Mouse (Mus musculus) liver, embryonic 14.5 days (tissue): ENCODE measurements around the gene Glrx3.

Experiments used
- CTCF ChIP-seq: IDR thresholded peaks from 2 replicates; pipeline ENCODE4 v1.5.1; 2016; ENCODE audit warnings: antibody characterized with exemption, low read depth, control low read depth
- EP300 ChIP-seq: IDR thresholded peaks from 2 replicates; pipeline ENCODE4 v1.6.1; 2016; ENCODE audit warnings: antibody characterized with exemption, low read depth

DNA sequence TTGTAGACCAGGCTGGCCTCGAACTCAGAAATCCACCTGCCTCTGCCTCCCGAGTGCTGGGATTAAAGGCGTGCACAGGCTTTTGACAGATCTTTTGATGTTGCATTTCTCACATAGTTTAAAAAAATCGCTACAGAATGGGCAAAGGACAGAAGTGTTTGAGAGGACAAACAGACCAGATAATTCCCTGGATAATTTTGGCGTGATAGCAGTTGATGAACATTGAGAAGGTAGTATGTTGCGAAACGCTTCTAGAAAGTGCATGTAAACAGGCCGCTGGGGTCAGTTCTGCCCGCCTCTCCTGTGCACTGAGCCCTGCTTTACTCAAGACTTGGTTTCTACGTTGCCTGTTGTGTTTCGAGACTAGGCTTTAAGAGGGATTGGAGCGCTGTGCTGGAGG lies 7.9 kb downstream of the Glrx3 start:
- TF ChIP-seq EP300 (no peak), CTCF (no peak)
